Mouse (Mus musculus) layer of hippocampus, postnatal 36 days (tissue): ENCODE measurements around the gene Bicc1. TPM values are rescaled to one million over a fixed set of nuclear protein-coding genes. Genes with fewer than 3 reads are reported as not detected.

Source experiments
- DNase-seq, 2 experiments: peaks; one replicate each; pipeline ENCODE4 v3.0.0; 2022
- total RNA-seq, 2 experiments: library from RNA; stranded (reverse); gene quantifications; 2 replicates each; pipeline ENCODE4 v1.2.3; 2021

Bicc1 gene
- total RNA-seq, 2 experiments from 2014 or later: 3.2 to 4.2 TPM

DNA sequence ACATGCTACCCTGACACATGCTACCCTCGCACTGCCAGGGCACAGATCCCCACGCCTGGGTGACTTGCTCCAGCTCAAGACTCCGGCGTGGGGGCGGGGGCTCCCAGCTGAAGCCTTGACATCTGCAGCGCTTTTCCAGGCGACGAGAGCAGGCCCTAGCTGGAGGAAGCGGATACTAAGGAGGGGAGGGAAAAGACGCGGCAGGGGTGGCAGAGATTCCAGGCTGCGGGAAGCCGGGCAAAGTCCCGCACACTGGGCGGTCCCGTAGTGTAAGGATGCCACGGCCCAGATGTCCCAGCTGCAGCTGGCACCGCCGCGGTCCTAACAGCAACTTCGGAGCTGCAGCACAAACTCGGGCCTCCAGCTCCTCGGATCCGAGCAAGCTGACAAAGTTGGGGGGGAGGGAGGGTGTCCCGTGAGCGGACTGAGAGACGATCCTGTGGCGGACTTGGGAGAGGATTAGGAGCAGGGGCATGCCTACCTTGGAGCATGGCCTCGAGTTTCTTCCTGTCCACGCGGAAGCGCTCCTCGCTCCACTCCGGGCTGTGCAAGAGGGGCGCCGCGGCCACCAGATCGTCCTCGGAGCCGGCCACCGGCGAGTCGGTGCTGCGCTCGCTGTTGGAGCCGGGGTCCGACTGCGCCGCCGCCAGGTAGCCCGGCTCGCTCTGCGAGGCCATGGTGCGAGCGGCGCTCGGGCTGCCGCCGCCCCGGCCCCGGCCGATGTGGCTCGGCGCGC lies 392 bp downstream of the Bicc1 start:
- peak; percentile 16 to 22 for DNase-seq

DNA sequence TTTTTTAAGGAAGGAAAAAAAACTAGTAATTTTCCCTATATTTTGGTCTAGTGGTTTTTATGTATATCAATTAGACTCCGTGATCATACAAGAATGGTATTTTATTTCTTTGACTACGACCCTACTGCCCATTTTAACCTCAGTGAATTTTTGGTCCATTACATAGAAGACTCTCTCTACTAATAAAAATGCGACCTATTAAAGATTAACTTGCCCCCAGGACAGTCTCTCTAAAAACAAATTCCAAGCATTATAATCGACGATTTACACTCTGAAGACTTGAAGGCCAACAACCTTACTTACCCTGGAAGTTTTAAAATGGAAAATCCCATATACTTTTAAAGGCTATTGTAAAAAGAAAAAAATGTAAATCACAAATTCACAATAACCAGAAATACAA lies 2.9 kb downstream of the Bicc1 start:
- no peak for DNase-seq

DNA sequence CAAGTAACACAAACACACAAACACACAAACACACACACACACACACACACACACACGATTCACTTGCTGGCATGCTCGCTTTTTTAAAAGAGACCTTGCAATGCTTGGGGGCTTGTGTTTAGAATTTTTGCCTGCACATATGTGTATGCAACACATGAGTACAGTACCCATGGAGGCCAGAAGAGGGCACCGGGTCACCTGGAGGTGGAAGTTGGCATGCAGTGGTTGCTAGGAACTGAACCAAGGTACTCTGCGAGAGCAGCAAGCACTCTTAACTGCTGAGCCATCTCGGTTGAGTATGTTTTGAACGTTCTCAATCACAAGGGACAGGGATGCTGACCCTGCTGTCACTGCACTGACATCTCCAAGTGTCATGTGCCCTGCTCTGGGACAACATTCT lies 5.9 kb downstream of the Bicc1 start:
- no peak for DNase-seq

DNA sequence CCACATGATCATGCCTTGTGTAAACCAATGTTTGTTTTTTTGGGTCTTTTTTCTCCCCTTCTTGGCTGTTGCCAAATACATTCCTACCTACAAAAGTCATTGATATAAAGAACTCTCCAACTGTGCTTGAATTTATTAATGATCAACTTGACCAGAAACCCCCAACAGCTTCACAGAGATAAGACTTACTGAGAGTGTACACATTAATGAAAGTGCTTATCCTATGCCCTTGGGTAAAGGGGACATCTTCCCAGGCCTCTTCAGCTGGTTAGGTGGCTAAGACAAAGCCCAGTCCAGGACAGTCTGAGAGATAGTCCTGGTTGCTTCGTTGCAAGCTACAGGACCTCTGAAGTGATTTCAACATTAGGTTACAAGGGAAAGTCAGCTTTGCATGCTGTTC lies 6.4 kb downstream of the Bicc1 start:
- DNase-seq: no peak

DNA sequence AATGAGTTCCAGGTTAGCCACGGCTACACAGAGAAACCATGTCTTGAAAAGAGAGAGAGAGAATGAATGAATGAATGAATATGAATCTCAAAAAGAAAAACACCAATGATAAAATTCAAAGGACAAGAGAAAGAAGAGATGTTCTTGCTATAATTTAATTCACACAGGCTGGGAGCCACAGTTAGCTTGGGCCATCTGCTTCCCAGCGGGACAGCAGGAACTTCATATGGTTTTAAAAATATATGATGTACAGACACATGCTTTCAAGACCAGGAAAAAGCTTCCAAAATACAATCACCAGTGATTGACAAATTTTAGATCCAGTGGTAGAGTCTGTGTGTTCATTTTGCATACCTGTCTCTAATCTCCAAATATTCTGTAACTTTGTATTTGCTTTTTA lies 9.0 kb downstream of the Bicc1 start:
- peak; percentile 11 to 24 for DNase-seq

DNA sequence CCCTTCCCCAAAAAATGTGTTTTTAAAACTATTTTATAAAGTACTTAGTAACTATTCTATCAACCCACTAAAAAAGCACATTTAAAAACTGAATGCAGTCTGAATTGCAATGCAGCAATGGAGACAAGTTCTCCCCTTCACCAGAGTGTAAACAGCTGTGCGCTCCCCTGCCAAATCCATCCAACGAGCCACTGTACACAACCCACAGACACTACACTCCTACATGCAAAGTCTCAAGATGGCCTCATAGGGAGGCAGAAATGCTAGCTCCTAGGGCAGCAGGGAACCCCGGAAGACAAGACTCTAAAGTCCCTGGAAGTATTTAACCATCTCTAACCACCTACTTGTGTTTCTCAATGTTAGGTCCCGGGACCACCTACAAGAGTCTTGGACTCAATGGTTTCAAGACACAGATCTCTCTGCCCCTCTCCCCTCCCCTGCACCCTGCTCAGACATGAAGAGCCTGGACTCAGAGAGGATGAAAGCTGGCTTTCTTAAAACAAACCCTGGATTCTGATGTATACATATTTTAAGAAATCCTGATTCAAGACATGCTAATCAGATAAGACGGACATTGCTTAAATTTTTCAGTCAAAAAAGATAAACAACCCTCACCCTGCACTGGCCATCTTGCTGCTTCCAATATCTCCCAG lies 10.4 kb downstream of the Bicc1 start:
- DNase-seq: no peak

DNA sequence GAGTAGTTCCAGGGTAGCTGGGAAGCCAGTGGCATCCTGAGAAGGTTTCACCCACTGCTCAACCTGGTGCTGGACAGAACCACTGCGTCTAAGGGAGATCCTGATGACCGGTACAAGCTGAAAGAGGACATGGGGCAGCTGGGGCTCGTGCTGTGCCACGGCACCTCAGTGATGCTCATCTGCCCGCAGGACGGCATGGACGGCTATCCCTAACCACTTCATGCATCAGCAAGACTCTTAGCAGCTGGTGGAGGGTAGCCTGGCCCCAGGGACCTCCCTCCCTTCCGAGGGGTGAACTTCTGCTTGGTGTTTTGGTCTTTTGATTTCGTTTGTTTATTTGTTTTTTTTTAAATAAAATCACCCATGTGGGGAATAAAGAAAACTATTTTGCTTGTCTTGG lies 11.3 kb downstream of the Bicc1 start:
- DNase-seq: no peak

DNA sequence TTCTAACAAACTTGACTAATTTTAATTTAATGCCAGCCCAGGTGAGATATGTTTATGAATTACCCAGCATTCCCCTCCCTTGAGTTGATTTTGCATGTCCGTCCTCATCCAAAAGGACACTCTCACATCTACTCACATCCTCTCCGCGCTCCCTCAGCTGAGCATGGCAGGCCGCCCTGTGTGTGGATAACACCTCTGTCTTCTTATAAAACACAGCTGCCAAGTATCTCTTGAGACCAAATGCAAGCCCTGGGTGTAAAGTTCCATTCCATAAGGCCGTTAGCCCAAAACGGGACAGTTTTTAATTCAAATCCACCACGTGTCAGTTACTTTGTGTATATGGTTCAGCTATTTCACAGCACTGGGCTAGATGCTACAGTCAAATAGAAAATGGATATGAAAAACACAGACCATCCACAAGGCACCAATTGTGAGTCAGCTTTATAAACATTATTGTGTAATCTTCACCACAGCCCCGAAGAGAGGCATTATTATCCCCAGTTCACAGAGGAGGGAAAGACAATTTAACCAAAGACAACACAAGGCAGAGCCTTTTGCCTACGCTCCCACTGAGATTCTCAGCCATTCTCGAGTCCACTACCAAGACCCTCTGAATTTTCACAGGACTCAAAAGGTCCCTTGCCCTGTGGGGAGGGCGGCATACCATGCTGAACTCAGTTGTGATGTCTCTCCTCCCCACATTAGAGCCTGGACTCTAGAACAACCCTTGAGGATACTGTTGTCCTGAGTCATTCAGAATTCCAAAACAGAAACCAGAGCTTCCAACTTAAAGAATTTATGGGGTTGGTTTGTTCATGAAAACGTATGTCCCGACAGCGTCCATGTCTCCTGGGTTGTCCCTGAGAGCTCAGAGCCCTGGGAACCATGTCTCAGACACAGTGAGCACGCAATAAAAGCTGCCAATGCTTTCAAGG lies 12.6 kb downstream of the Bicc1 start:
- no peak for DNase-seq

DNA sequence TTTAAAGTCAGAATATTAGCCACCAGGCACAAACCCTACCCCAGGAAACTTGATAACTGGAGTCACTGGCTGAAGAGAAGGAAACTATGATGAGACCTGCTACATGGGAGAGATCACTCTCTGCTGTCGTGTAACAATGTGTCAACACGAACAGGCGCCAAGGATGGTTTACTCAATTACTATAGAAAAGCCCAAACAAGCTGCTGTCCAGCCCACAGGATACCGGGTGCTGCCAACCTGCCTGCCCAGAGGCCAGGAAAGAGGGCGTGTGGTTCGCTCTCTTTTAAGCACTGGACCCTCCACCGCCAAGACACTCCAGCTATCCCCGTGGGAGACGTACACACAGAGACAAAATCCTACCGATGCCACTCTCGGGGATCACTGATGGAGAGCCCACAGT lies 13.7 kb downstream of the Bicc1 start:
- no peak for DNase-seq

DNA sequence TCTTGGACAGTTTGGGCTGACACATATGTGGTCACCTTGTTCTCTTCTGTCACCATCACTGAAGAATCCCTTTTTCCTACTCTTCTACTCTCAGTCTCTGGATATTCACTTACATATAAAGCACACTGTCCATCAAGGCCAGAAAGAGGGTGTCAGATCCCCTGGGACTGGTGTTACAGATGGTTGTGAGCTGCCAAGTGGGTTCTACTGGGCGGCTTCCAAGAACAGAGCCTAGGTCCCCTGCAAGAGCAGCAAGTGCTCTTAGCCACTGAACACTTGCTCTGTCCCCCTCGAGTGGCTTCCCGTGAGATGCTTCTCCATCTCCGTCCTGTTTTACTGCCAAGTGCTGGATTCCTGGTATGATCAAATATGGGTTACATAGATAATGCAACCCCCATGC lies 15.3 kb downstream of the Bicc1 start:
- DNase-seq: no peak

DNA sequence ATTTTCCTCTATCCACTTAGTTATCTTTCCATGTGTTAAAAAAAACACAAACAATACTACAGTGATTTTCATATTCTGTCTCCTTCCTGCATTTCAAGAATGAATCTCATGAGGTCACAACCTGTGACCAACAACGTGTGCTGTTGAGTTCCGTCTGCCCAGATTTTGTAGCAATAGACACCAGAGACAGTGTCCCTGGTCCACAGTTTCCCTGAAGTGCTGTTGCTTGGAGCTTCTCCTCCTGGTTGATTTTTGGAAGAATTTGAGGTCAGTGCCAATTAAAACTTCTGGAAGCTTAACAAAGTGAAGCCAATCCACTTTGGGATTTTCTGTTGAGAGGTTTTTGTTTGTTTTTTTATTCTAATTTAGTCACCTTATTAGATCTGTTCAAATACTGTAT lies 16.9 kb downstream of the Bicc1 start:
- no peak for DNase-seq

DNA sequence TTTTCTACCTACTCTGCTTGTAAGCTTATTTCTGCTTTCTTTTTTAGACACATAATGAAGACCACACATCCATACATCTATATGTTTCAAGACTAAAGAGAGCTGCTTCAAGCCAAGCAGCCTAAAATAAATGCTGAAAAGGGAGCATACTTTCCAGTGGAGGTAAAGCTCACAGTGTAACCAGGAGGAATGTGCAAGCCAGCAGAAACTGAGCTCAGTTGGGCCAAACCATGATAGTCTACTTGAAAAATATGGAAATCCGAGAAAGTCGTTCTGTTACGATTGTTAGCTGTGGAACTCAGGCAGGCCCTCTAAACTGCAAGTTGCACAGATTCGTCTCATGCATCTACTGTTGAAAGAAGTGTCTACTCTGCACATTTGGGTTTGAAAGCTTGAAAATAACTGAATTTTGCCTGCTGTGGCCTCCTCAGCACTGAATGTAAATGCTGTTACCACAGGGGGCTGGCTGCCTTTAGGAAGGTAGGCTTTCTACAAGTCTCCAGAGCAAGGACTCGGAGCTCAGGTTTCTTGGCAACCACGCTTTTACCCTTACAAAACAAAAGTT lies 19.1 kb downstream of the Bicc1 start:
- DNase-seq: no peak

DNA sequence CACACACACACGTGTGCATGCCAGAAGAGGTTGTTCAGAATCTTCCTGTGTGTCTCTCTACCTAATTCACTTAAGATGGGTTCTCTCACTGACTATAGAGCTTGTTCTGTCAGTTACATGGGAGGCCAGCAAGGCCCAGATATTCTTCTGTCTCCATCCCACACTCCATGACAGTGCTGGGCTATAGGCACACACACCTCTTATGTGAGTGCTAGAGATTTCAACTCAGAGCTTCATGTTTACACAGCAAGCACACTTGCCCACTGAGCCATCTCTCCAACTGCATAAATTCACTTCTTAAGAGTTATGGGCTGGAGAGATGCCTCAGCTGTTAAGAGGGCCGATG lies 20.7 kb downstream of the Bicc1 start:
- DNase-seq: no peak

DNA sequence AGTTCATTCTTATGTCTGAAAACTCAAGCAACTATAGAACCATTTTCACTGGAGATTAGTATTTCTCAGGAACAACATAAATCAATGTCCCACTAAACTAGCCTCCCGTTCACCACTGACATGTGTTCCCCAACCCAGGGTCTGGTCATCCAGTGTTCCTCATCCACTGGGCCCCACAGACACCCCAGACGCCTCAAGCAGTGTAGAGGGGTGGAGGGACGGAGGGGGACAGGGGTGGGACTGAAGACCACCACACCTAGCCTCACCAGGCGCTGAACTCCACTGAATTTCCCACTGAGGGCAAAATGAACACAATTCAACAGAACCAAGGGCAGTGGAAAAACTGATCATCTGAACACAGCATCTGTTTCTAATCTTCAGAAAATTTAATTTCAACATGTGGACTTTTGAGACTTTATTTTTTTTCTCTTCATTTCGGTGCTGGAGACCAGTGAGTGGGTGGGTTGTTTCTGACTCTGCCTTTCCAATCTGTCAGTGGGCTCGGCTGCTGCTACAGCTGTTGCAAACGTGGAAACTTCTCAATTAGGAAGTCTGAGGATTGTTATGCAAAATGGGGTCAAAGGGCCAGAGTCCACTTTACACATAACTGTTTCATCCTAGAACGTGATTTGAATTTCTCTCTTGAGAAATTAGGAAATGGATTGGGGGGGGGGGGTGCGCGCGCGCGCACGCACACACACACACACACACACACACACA lies 21.2 kb downstream of the Bicc1 start:
- DNase-seq: no peak

DNA sequence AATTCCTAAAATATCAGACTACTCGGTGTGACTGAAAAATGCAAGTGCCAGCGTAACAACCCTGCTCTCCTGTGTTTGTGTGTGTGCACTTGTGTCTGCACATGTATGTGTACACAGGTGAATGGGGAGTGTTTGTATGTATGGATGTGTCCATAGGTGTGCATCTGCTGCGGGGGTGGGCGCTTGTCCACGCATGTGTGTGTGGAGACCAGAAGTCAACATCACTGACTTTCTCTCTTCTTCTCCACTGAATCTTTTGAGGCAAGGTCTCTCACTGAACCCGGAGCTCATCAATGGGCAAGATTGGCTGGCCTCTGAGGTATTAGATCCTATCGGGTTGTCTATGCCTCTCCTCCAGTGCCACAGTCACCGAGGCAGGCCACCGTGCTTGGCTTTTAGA lies 21.9 kb downstream of the Bicc1 start:
- DNase-seq: no peak

DNA sequence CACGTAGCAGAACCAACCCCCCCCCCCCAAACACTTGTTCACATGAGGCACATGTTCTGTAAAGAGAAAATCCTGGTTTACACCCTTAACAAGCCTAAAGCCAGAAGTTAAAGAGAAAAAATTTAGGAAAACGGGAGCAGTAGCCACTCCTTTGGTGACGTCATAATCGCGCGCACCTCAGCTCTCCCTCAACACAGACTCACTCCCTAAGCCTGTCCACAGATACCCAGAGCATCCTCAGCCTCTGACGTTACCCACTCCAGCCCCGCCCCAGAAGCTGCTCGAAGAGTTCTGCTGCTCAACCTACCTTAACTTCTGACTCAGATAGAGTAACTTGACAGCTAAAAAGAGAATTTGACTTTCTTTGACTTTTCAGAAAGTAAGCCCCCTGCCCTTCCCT lies 28.2 kb downstream of the Bicc1 start:
- no peak for DNase-seq

DNA sequence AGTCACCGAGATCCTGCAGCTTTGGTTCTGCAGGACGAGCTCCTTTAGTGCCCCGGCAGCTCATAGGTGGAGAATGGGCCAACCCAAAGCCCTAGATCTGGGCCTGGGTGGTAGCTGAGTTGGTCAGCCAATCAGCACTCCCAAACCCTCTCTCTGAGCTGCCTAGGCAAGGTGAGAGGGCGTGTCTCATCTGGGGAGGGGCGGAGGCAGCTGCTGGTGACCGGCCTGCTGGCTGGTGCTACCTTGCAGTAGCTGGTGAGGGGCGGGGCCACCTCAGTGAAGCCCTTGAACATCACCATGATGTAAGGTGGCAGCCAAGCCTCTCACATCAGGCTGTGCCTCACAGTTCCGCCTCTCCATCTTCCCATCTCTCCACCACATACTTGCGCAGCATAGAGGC lies 29.2 kb downstream of the Bicc1 start:
- DNase-seq: no peak

DNA sequence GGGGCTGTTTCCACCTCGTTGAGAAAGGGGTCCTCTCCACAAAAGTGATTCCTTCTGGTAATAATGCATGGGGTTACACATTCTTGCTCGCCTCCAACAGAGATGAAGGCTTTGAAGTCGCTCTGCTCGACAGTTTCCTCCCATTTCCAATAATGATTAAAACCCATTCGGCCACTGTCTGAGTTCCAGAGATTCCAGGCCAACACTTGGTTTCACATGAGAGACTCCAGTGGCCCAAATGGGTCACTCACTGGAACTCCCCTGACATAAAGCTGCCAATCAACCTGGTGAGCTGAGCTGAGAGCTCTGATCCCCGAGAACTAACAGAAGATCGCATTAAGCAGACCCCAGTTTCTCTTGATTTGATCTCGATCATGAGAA lies 31.6 kb downstream of the Bicc1 start:
- no peak for DNase-seq

DNA sequence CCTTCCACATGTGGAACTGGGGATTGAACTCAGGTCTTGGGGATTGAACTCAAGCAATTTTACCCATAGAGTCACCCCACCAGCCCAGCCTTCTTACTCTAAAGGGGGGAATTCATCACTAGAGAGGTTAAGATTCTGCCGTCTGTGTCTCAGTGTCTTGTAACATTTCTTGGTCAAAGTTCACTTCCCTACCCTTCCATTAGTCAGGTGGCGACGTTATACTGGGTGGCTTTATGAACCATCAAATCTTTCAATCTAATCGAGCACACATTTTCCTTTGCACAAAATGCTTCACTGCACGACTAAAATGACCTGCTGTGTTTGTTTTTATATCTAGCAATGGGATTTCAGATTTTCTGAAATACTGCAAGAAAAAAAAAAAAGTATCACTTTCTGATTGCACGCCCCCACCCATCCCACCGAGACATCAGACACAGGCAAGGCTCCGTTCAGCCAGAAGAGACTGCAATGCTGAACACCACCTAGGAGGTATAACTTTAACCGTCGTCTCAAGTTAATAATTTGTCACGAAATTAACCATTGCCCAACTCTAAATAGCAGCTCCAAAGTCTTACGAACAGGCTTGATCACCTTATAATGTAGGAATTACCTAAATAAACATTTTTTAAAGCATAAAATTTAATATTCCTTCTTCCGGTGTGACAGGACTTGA lies 32.1 kb downstream of the Bicc1 start:
- DNase-seq: no peak

DNA sequence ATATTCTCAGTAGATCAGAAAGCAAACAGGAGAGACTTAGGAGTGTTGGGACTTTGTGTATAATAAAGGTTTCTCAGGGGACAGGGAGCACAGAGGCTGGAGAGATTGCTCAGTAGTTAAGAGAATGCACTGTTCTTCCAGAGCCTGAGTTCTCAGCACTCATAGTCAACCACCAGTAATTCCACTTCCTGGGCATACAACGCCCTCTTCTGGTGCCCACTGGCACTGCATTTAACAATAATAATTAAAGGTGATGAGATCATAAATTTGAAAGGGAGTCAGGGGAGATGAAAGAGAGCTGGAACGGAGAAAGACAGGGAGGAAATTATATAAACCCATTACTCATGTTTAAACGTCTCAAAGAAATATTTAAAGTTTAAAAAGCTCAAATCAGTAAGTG lies 35.5 kb downstream of the Bicc1 start:
- DNase-seq: no peak

DNA sequence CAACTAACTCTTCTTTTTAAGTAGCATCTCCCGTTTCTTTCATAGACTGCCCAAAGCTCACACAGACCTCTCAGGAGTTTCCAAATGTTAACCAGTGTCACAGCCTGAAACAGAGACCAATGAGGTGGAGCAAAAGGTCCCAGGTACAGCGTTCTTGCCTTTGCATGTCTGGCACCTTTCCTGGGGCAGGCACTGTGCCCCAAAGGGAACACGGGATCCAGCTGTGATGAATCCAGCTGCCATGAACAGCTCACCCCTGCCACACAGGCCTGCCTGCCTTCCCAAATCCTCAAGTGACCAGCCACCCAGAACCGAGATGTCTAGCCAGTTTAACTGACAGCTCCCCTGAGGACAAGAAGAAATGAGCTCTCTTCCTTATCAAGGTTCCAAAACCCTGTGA lies 36.1 kb downstream of the Bicc1 start:
- DNase-seq: no peak

DNA sequence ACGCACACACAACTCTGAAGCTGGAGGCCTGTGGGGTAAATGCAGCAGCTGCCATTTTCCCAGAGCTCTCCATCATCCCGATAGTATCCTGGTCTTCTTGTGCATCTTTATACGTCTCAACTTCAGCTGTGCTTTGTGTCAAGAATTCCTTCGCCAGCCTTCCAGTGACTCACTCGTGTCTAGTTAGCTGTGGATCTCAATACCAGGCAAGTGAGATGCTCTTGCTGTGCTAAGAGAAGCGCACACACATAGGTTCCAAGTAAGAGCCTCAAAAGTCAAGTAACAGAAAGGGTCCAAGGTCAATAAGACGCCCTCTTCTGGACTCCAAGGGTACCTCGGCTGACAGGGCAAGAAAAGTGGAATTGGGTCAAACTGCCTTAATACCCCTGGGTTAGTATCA lies 37.0 kb downstream of the Bicc1 start:
- no peak for DNase-seq
